18 mouse cellular contexts compared by ENCODE assay signal in genomic region chr15:96455595-96456214, GRCm38 (mm10). TPM values are rescaled to one million over a fixed set of nuclear protein-coding genes. Genes with fewer than 3 reads are reported as not detected.
A peak's percentile ranks its signal among the peaks of the same experiment; 100 is the strongest.
DNase-seq lines count a peak whose midpoint lies in the region; ATAC-seq and TF ChIP-seq lines count a peak whose summit lies in the region.
"Had no signal": no experiment of that assay in that cellular context is flagged by ENCODE, and none has a peak within 500 bp of the region (broad histone marks: within the 10 kb centered on the region; RNA-seq: fewer than 3 reads in every experiment).

No protein-coding gene starts in this region.

- no peak for TF ChIP-seq CTCF in kidney, adult 2 months (conservative IDR thresholded peaks at IDR 0.05; ENCODE audit: insufficient read depth, insufficient read length, low read depth, low read length)
- TF ChIP-seq CTCF in kidney, postnatal 0 days (IDR thresholded peaks at IDR 0.05; ENCODE audit: low read depth), result no peak

- ATAC-seq in intestine, embryonic 14.5 days (replicated peaks; ENCODE audit: low FRiP score, low TSS enrichment, low read depth), result no peak
- ATAC-seq in kidney, postnatal 0 days (replicated peaks; ENCODE audit: low FRiP score, low read depth), result no peak
- no peak for ATAC-seq in liver, embryonic 16.5 days (ENCODE audit: low read depth)
- ATAC-seq in frontal cortex, adult (ENCODE audit: low TSS enrichment), result no peak
- ATAC-seq: forebrain, embryonic 14.5 days; midbrain, embryonic 15.5 days had no signal

- peak overlapping the region; percentile 8; the same call in 1 of the 2 replicates for H3K4me2 ChIP-seq in intestine, embryonic 14.5 days (ENCODE audit: low read length)
- H3K4me2 ChIP-seq in kidney, postnatal 0 days (ENCODE audit: low read length), result peak overlapping the region; percentile 27; the same call in 1 of the 2 replicates
- peak overlapping the region; percentile 21; the same call in 1 of the 2 replicates for H3K4me2 ChIP-seq in liver, embryonic 16.5 days (ENCODE audit: low read depth, low read length)
- H3K4me2 ChIP-seq: heart, embryonic 11.5 days; limb, embryonic 15.5 days; midbrain, embryonic 15.5 days had no signal

- H3K4me1 ChIP-seq in kidney, adult 2 months (ENCODE audit: control insufficient read depth, insufficient read depth, low read length), result peaks cover 42% of the 10 kb centered on the region
- H3K4me1 ChIP-seq in intestine, embryonic 14.5 days (replicated peaks; ENCODE audit: control insufficient read depth, insufficient read depth, low read length), result peaks cover 29% of the 10 kb centered on the region
- peaks cover 20% of the 10 kb centered on the region for H3K4me1 ChIP-seq in kidney, postnatal 0 days (replicated peaks; ENCODE audit: insufficient read depth, low read length)
- H3K4me1 ChIP-seq in liver, embryonic 16.5 days (ENCODE audit: control insufficient read depth, low read depth, low read length), result peaks cover 39% of the 10 kb centered on the region

- TF ChIP-seq POLR2A in kidney, adult 2 months (IDR thresholded peaks at IDR 0.05; ENCODE audit: low read depth, low read length), result no peak

- H3K27ac ChIP-seq in kidney, adult 2 months (ENCODE audit: insufficient read depth, low read depth, low read length), result peak overlapping the region; percentile 100
- H3K27ac ChIP-seq in intestine, embryonic 14.5 days (ENCODE audit: low read depth), result no peak overlapping the region
- H3K27ac ChIP-seq in kidney, postnatal 0 days, result peak overlapping the region; percentile 72
- H3K27ac ChIP-seq in liver, embryonic 16.5 days (ENCODE audit: low read length), result peak overlapping the region; percentile 76
- H3K27ac ChIP-seq: limb, embryonic 15.5 days; midbrain, embryonic 15.5 days had no signal

- H3K4me3 ChIP-seq in kidney, adult 2 months (ENCODE audit: insufficient read depth, low read depth, low read length), result no peak overlapping the region
- H3K4me3 ChIP-seq in intestine, embryonic 14.5 days (ENCODE audit: low read depth, low read length), result no peak overlapping the region
- no peak overlapping the region for H3K4me3 ChIP-seq in kidney, postnatal 0 days (replicated peaks; ENCODE audit: low read depth, low read length)
- H3K4me3 ChIP-seq in liver, embryonic 16.5 days (ENCODE audit: low read depth, low read length), result no peak overlapping the region
- H3K4me3 ChIP-seq: limb, embryonic 15.5 days; midbrain, embryonic 15.5 days had no signal

- 28% methylated on average over 4 of the region's 4 CpGs for WGBS in kidney, adult 2 months
- 59% methylated on average over 4 of the region's 4 CpGs for WGBS in intestine, embryonic 14.5 days
- WGBS in kidney, postnatal 0 days, result 53% methylated on average over 4 of the region's 4 CpGs
- 30% methylated on average over 4 of the region's 4 CpGs for WGBS in liver, embryonic 16.5 days (ENCODE audit: insufficient replicate concordance)

- DNase-seq in kidney, adult 2 months, result peak; percentile 88
- no peak for DNase-seq in kidney, postnatal 10 days
- no peak for DNase-seq in intestine, embryonic 14.5 days (ENCODE audit: low spot score)
- peak; percentile 52 for DNase-seq in kidney, postnatal 0 days (ENCODE audit: low spot score)
- no peak for DNase-seq in spleen, postnatal 14 days (ENCODE audit: low spot score in 2 of 2)
- no peak for DNase-seq in frontal cortex, postnatal 10 days (ENCODE audit: low spot score in 2 of 2)
- DNase-seq: adrenal gland, postnatal 14 days; cerebellum, adult 8-10 months; gastrocnemius, postnatal 10 days; heart, postnatal 4 days; lung, postnatal 4 days; thymus, adult 18-20 months had no signal

- no peaks in the 10 kb centered on the region for H3K36me3 ChIP-seq in kidney, adult 2 months (ENCODE audit: control insufficient read depth, insufficient read depth, low read length)
- H3K36me3 ChIP-seq in intestine, embryonic 14.5 days (ENCODE audit: control insufficient read depth, insufficient read depth, low read length), result peaks cover 14% of the 10 kb centered on the region; the same call in 1 of the 2 replicates
- H3K36me3 ChIP-seq in kidney, postnatal 0 days (ENCODE audit: insufficient read depth, low read length), result no peaks in the 10 kb centered on the region
- peaks cover 11% of the 10 kb centered on the region for H3K36me3 ChIP-seq in liver, embryonic 16.5 days (ENCODE audit: control insufficient read depth, insufficient read depth)
- H3K36me3 ChIP-seq: midbrain, embryonic 15.5 days had no signal

- H3K9me3 ChIP-seq in intestine, embryonic 14.5 days (ENCODE audit: control insufficient read depth, low read length), result no peaks in the 10 kb centered on the region
- no peaks in the 10 kb centered on the region for H3K9me3 ChIP-seq in kidney, postnatal 0 days (replicated peaks; ENCODE audit: low read length)
- H3K9me3 ChIP-seq in liver, embryonic 16.5 days (replicated peaks; ENCODE audit: control insufficient read depth, low read length), result no peaks in the 10 kb centered on the region
- H3K9me3 ChIP-seq: limb, embryonic 15.5 days; midbrain, embryonic 15.5 days had no signal

- H3K27me3 ChIP-seq in kidney, adult 2 months (replicated peaks; ENCODE audit: control insufficient read depth, insufficient read depth, low read length), result no peaks in the 10 kb centered on the region
- H3K27me3 ChIP-seq in intestine, embryonic 14.5 days (replicated peaks; ENCODE audit: control insufficient read depth, insufficient read depth, low read length), result no peaks in the 10 kb centered on the region
- H3K27me3 ChIP-seq in kidney, postnatal 0 days (ENCODE audit: insufficient read depth, low read length), result no peaks in the 10 kb centered on the region
- no peaks in the 10 kb centered on the region for H3K27me3 ChIP-seq in liver, embryonic 16.5 days (ENCODE audit: control insufficient read depth, insufficient read depth, low read depth, low read length)
- H3K27me3 ChIP-seq: limb, embryonic 15.5 days; midbrain, embryonic 15.5 days had no signal

- no peak overlapping the region for H3K9ac ChIP-seq in intestine, embryonic 14.5 days (ENCODE audit: low read length)
- no peak overlapping the region for H3K9ac ChIP-seq in kidney, postnatal 0 days (ENCODE audit: low read depth, low read length)
- no peak overlapping the region for H3K9ac ChIP-seq in liver, embryonic 16.5 days (ENCODE audit: low read depth, low read length)
- H3K9ac ChIP-seq: limb, embryonic 15.5 days; midbrain, embryonic 15.5 days had no signal

RNA-seq across cellular contexts. Expression of gene Scaf11, which starts 4.9 kb away (rescaled TPM):
- polyA plus RNA-seq in kidney, adult 2 months (2012; rRNA removed), result 20.5 and 22.0 TPM in 2 replicates
- 104 and 109 TPM in 2 replicates for polyA plus RNA-seq in intestine, embryonic 14.5 days (2014; fragmentation: Nextera tagmentation; extraction: Ambion mirVana)
- 80.0 and 81.5 TPM in 2 replicates for polyA plus RNA-seq in kidney, postnatal 0 days (2015; fragmentation: Nextera tagmentation; extraction: Ambion mirVana)
- polyA plus RNA-seq in liver, embryonic 16.5 days (2015; fragmentation: Nextera tagmentation; extraction: Ambion mirVana), result 33.3 and 37.1 TPM in 2 replicates

Comparison
In these comparisons a context has a peak if more than half of its experiments do, and no peak if none do; other contexts are left out.
1. DNase-seq: peak in kidney, adult 2 months (single experiment) and kidney, postnatal 0 days (single experiment); none in kidney, postnatal 10 days (single experiment), intestine, embryonic 14.5 days (single experiment), spleen, postnatal 14 days (0 of 2) and frontal cortex, postnatal 10 days (0 of 2).
2. Peak in every context shown above with its lines, with median percentiles within 50 percentile points of each other: H3K4me2 ChIP-seq.